29 mouse cellular contexts compared by ENCODE assay signal in the genomic region with DNA sequence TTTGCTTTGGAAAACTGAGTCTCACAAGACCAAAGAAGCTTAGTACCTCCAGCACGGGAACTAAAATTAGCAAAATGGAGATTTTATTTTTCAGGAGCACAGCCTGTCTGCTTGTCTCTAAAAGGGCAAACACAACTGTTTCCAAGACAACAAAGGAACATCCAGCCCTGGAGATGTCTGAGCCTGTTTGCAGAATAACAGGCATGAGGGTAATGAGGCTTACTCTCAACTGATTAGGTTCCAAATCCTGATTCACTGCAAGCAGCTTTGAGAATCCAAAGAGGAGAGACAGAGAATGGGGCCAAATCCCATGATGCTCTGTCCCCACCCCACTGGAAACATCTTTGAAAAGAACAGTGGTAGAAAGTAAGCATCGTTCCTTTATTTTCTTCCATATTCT.
DNase-seq lines count a peak whose midpoint lies in the region; ATAC-seq and TF ChIP-seq lines count a peak whose summit lies in the region.
"Had no signal": no experiment of that assay in that cellular context is flagged by ENCODE, and none has a peak within 500 bp of the region (broad histone marks: within the 10 kb centered on the region; RNA-seq: fewer than 3 reads in every experiment).

No protein-coding gene starts in this region.

- WGBS in forebrain, postnatal 0 days = 41% methylated on average over 2 of the region's 2 CpGs
- WGBS in forebrain, embryonic 13.5 days = 54% methylated on average over 2 of the region's 2 CpGs
- WGBS in neural tube, embryonic 12.5 days = 84% methylated on average over 2 of the region's 2 CpGs

- peak; percentile 55 for ATAC-seq in forebrain, postnatal 0 days
- ATAC-seq in forebrain, embryonic 13.5 days = no peak
- 0 out of 2 replicates have a peak, but pooled peaks have one; percentile 4 for ATAC-seq in neural tube, embryonic 12.5 days (ENCODE audit: low FRiP score, low read depth)
- ATAC-seq: activated CD4-positive, CD25-positive, alpha-beta regulatory T cell, adult 4 months; CD4-positive, CD25-positive, alpha-beta regulatory T cell, adult 4 months; inflammation-experienced regulatory T-cells, adult 6 months; intestine, embryonic 16.5 days had no signal

- no peak overlapping the region for H3K9ac ChIP-seq in forebrain, postnatal 0 days
- H3K9ac ChIP-seq in forebrain, embryonic 13.5 days = no peak overlapping the region
- no peak overlapping the region for H3K9ac ChIP-seq in neural tube, embryonic 12.5 days
- H3K9ac ChIP-seq: embryonic facial prominence, embryonic 13.5 days; heart, embryonic 12.5 days; heart, embryonic 15.5 days; hindbrain, embryonic 15.5 days had no signal

- no peak for DNase-seq in forebrain, postnatal 0 days
- peak in 1 of 2 experiments; percentile 16 for DNase-seq in layer of hippocampus, adult 2 months (ENCODE audit: low spot score in 2 of 2)
- no peak for DNase-seq in layer of hippocampus, adult 11-12 months (ENCODE audit: low spot score)
- DNase-seq in neural tube, embryonic 10.5 days (ENCODE audit: extremely low spot score, low spot score) = no peak
- peak; percentile 55 for DNase-seq in brain, embryonic 14.5 days (ENCODE audit: low read depth)
- no peak for DNase-seq in urinary bladder, adult 2 months (ENCODE audit: low spot score)
- DNase-seq: adrenal gland, adult 8-10 months; adrenal gland, postnatal 36 days; cerebellum, adult 11-12 months; cerebellum, adult 8-10 months; cerebellum, postnatal 36 days; embryo, embryonic 11 days; gastrocnemius, postnatal 25 days; heart, adult 18-20 months; heart, postnatal 10 days; heart, postnatal 36 days had no signal

- no peak for TF ChIP-seq POLR2A in brain, embryonic 14.5 days (IDR thresholded peaks at IDR 0.05; ENCODE audit: borderline replicate concordance, extremely low read depth, insufficient read depth, insufficient read length, poor library complexity, severe bottlenecking)

- H3K27ac ChIP-seq in forebrain, postnatal 0 days (ENCODE audit: low read depth, low read length) = no peak overlapping the region
- no peak overlapping the region for H3K27ac ChIP-seq in forebrain, embryonic 13.5 days
- H3K27ac ChIP-seq in layer of hippocampus, adult 2 months = peak overlapping the region; percentile 8; the same call in 1 of the 2 replicates
- no peak overlapping the region for H3K27ac ChIP-seq in neural tube, embryonic 12.5 days
- H3K27ac ChIP-seq: embryonic facial prominence, embryonic 10.5 days; embryonic facial prominence, embryonic 13.5 days; heart, embryonic 15.5 days; hindbrain, embryonic 10.5 days; hindbrain, embryonic 15.5 days had no signal

- no peaks in the 10 kb centered on the region for H3K4me1 ChIP-seq in forebrain, postnatal 0 days (ENCODE audit: insufficient read depth)
- H3K4me1 ChIP-seq in forebrain, embryonic 13.5 days = no peaks in the 10 kb centered on the region
- 0 out of 2 replicates have a peak, but pooled peaks cover 3% of the 10 kb centered on the region for H3K4me1 ChIP-seq in neural tube, embryonic 12.5 days
- H3K4me1 ChIP-seq: embryonic facial prominence, embryonic 10.5 days; embryonic facial prominence, embryonic 13.5 days; heart, embryonic 12.5 days; heart, embryonic 15.5 days; hindbrain, embryonic 10.5 days; hindbrain, embryonic 15.5 days had no signal

- no peaks in the 10 kb centered on the region for H3K36me3 ChIP-seq in forebrain, postnatal 0 days (ENCODE audit: insufficient read depth)
- no peaks in the 10 kb centered on the region for H3K36me3 ChIP-seq in forebrain, embryonic 13.5 days (ENCODE audit: poor library complexity, severe bottlenecking)
- H3K36me3 ChIP-seq in neural tube, embryonic 12.5 days = no peaks in the 10 kb centered on the region
- H3K36me3 ChIP-seq: embryonic facial prominence, embryonic 10.5 days; embryonic facial prominence, embryonic 13.5 days; heart, embryonic 12.5 days; heart, embryonic 15.5 days; hindbrain, embryonic 10.5 days; hindbrain, embryonic 15.5 days had no signal

- H3K9me3 ChIP-seq in forebrain, postnatal 0 days (ENCODE audit: low read length) = no peaks in the 10 kb centered on the region
- no peaks in the 10 kb centered on the region for H3K9me3 ChIP-seq in forebrain, embryonic 13.5 days (replicated peaks)
- no peaks in the 10 kb centered on the region for H3K9me3 ChIP-seq in neural tube, embryonic 12.5 days
- H3K9me3 ChIP-seq: embryonic facial prominence, embryonic 10.5 days; embryonic facial prominence, embryonic 13.5 days; heart, embryonic 12.5 days; heart, embryonic 15.5 days; hindbrain, embryonic 10.5 days; hindbrain, embryonic 15.5 days had no signal

- no peak for TF ChIP-seq CTCF in forebrain, postnatal 0 days (IDR thresholded peaks at IDR 0.05; ENCODE audit: low read depth)
- TF ChIP-seq CTCF in layer of hippocampus, adult 2 months (conservative IDR thresholded peaks at IDR 0.05) = no peak
- no peak for TF ChIP-seq CTCF in brain, embryonic 14.5 days (IDR thresholded peaks at IDR 0.05; ENCODE audit: borderline replicate concordance, extremely low read depth, insufficient read depth, insufficient read length)

- no peak overlapping the region for H3K4me2 ChIP-seq in forebrain, postnatal 0 days (ENCODE audit: low read depth)
- H3K4me2 ChIP-seq in forebrain, embryonic 13.5 days = no peak overlapping the region
- no peak overlapping the region for H3K4me2 ChIP-seq in neural tube, embryonic 12.5 days (replicated peaks)
- H3K4me2 ChIP-seq: embryonic facial prominence, embryonic 13.5 days; heart, embryonic 12.5 days; heart, embryonic 15.5 days; hindbrain, embryonic 15.5 days had no signal

- no peaks in the 10 kb centered on the region for H3K27me3 ChIP-seq in forebrain, postnatal 0 days (ENCODE audit: insufficient read depth, low read length)
- H3K27me3 ChIP-seq in forebrain, embryonic 13.5 days = no peaks in the 10 kb centered on the region
- H3K27me3 ChIP-seq in neural tube, embryonic 12.5 days (replicated peaks) = no peaks in the 10 kb centered on the region
- H3K27me3 ChIP-seq: embryonic facial prominence, embryonic 13.5 days; heart, embryonic 12.5 days; heart, embryonic 15.5 days; hindbrain, embryonic 15.5 days had no signal

- H3K4me3 ChIP-seq in forebrain, postnatal 0 days (ENCODE audit: low read depth, low read length) = no peak overlapping the region
- no peak overlapping the region for H3K4me3 ChIP-seq in forebrain, embryonic 13.5 days
- no peak overlapping the region for H3K4me3 ChIP-seq in layer of hippocampus, adult 2 months
- no peak overlapping the region for H3K4me3 ChIP-seq in neural tube, embryonic 12.5 days
- H3K4me3 ChIP-seq: embryonic facial prominence, embryonic 10.5 days; embryonic facial prominence, embryonic 13.5 days; erythroblast, embryonic 14.5 days; heart, embryonic 12.5 days; heart, embryonic 15.5 days; hindbrain, embryonic 10.5 days; hindbrain, embryonic 15.5 days had no signal
